Mouse (Mus musculus): ENCODE results near the gene Eif4g3.
A peak's percentile ranks its signal among the peaks of the same experiment; 100 is the strongest.
"Not testable (repeated sequence)": the region's sequence is repeated elsewhere in the genome, so short reads cannot be mapped to it uniquely, and the experiment has no call there.

Gene Eif4g3

DNA sequence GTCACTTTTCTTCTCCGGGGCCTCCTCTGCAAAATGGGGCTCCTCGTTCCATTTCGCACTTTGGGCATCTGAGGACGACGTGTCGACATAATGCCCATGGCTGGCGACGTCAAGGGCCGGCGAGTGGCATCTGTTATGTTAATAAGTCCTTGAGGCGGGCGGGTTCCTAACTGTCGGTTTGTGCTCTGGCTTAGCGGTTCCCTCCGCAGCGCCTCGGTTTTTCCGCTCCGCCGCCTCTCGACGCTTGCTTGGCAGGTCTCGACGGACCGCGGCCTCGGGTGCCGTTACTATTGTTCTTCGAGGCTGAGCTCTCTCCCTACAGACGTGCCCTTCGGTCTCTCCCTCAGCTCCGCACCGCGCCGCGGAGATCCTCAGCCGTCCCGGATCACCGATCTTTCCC lies at the start of gene Eif4g3:
TSS of gene Eif4g3 (plus strand) at position 133 of the 400 bp plus-strand sequence.
- no peak for DNase-seq (ENCODE audit: low spot score in 2 of 2)

DNA sequence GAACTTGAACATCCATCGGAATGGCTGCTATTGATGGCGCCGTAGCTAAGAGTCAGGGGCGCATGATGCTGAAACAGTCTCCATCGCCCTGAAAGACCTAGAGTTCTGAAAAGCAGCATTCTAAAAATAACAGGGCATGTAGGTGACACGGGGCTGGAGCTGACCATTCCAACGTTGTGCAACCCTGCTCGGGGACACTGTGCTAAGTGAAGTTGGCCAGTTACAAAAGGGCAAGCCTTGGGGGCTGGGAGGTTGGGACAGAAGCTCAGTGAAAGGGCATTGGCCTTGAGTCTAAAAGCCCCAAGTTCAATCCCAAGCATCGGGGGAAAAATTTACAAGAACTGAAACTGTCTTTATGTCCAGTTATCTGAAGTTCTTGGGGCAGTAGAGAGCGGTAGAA lies 49.3 kb upstream of the Eif4g3 start:
- peak in 1 of 2 experiments; percentile 62 for DNase-seq (ENCODE audit: low spot score in 2 of 2)

- DNase-seq (ENCODE audit: low spot score in 2 of 2): no peak
These were observed 47.4 kb upstream of the Eif4g3 start for GRCm38 (mm10) chr4:137945376-137945775.

GRCm38 (mm10) chr4:137946419-137946818 lies 46.4 kb upstream of the Eif4g3 start:
- DNase-seq (ENCODE audit: low spot score in 2 of 2): no peak

- peak; percentile 59 to 77 for DNase-seq (ENCODE audit: low spot score in 2 of 2)
These were observed 40.0 kb upstream of the Eif4g3 start for GRCm38 (mm10) chr4:137952840-137953239.

- no peak for DNase-seq (ENCODE audit: low spot score in 2 of 2)
These were observed 38.6 kb upstream of the Eif4g3 start for GRCm38 (mm10) chr4:137954184-137954583.

GRCm38 (mm10) chr4:137954926-137955396 lies 37.9 kb upstream of the Eif4g3 start:
- peak in 1 of 2 experiments; percentile 64 for DNase-seq (ENCODE audit: low spot score in 2 of 2)

DNA sequence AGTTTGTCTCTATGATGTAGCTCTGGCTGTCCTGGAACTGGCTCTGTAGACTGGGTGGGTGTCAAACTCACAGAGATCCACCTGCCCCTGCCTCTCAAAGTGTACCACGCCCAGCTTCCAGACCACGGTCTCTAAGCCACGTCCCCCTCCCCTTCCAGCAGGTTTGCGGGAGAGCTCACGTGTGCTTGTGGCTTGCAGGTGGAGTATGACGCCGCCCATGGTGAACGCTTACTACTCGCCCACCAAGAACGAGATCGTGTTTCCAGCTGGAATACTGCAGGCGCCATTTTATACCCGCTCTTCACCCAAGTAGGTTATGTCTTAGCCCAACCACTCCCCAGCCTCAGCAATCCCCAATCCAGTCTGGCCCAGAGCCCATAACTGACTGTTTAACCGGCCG lies 36.6 kb upstream of the Eif4g3 start:
- DNase-seq (ENCODE audit: low spot score in 2 of 2): no peak

DNA sequence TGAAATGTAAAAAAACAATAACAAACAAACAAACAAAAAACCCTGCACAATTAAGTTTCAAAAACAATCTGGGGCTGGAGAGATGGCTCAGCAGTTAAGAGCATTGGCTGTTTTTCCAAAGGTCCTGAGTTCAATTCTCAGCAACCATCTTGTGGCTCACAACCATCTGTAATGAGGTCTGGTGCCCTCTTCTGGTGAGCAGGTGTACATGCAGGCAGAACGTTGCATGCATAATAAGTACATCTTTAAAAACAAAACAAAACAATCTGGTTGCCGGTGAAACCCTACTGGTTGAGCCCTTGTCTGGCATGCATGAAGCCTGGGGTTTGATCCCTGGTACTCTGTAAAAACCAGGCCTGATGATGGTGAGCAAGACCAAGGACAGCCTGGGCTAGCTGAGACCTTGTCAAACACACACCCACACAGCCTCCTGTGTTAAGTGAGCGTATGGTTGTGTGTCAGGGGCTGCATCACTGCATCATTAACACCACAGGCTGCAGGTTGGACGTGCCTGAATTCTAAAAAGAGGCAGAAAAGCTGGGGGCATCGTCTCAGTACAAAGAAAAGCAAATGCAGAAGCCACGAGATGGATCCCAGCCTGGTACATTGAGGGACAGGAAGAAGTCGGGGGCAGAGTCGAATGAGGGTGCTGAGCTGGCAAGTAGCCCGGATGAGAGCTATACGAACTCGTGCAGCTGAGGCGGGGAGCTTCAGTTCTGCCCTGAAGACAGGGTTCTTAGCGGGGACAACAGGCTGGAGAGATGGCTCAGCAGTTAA lies 32.7 kb upstream of the Eif4g3 start:
- no peak for DNase-seq (ENCODE audit: low spot score in 2 of 2)

GRCm38 (mm10) chr4:137960757-137961156 lies 32.1 kb upstream of the Eif4g3 start:
- DNase-seq (ENCODE audit: low spot score in 2 of 2): no peak

GRCm38 (mm10) chr4:137962643-137963350 lies 30.0 kb upstream of the Eif4g3 start:
- no peak for DNase-seq (ENCODE audit: low spot score in 2 of 2)

GRCm38 (mm10) chr4:137963431-137963830 lies 29.4 kb upstream of the Eif4g3 start:
- no peak for DNase-seq (ENCODE audit: low spot score in 2 of 2)

GRCm38 (mm10) chr4:137963881-137964584 lies 28.8 kb upstream of the Eif4g3 start:
- DNase-seq (ENCODE audit: low spot score in 2 of 2): peak; percentile 44 to 78

- no peak for DNase-seq (ENCODE audit: low spot score in 2 of 2)
These were observed 28.3 kb upstream of the Eif4g3 start for GRCm38 (mm10) chr4:137964585-137964930.

- peak; percentile 48 to 70 for DNase-seq (ENCODE audit: low spot score in 2 of 2)
These were observed 24.6 kb upstream of the Eif4g3 start for GRCm38 (mm10) chr4:137968203-137968602.

GRCm38 (mm10) chr4:137970623-137971199 lies 22.1 kb upstream of the Eif4g3 start:
- DNase-seq (ENCODE audit: low spot score in 2 of 2): not testable (repeated sequence)

DNA sequence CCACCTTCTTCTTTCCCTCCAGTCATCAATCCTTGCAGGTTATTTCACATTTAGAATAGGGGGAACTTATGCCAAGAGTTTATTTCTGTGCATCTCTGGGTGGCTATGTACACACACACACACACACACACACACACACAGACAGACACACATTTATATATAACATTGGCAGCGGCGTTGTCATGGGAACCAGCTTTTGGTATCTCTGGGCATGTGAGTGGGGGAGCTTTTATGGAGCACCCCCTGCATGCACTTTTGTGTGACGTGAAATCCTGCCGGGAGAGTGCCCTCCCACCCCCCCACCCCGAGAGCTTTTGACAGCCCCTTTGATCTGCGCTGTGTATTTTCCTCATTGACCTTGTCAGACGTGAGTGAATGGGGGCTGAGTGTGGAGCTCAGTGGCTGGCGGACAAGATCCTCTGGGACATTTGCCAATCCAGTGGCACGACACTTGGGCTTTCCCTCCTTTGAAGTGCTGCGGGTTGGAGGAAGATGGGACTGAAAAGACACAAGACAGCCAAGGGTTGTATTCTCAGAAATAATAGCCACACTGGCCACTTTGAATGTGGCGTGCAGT lies 17.9 kb upstream of the Eif4g3 start:
- DNase-seq (ENCODE audit: low spot score in 2 of 2): not testable (repeated sequence)

GRCm38 (mm10) chr4:137979066-137979644 lies 13.7 kb upstream of the Eif4g3 start:
- DNase-seq (ENCODE audit: low spot score in 2 of 2): not testable (repeated sequence)

- DNase-seq (ENCODE audit: low spot score in 2 of 2): no peak
These were observed 10.0 kb upstream of the Eif4g3 start for GRCm38 (mm10) chr4:137982869-137983268.

DNA sequence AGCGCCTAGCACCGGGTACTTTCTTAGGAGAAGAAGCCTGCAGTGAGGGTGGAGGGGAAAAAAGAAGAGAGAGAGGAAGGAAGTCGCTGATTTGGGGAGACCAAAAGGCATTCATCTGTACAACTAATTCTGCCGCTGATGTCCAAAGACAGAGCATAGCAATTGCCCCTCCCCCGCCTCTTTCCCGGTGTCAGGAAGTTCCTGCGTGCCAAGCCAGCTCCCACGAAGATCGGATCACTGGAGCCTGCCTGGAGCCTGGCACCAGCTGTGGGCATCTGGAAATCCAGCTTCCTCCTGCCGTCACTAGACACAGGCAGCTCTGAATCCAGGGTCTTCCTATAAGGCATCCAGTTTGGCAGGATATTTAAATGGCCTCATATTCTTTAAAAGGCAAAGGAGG lies 8.6 kb upstream of the Eif4g3 start:
- DNase-seq (ENCODE audit: low spot score in 2 of 2): no peak

DNA sequence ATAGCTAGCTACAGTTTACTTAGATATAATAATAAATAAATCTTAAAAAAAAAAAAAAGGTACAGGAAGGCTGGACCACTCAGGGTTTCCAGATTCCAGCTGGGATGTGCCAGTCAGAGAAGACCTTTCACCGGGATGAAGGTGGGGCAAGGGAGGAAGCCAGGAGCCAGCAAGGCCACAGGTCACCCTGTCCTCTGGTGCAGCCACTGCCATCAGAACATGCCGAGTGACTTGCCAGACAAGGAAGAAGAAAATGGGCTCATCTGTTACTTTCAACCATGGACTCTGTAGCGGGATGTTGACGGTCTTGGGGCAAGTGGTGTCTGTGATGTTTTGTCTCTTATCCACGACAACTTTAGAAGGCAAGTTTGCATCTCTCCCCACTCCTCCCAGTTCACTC lies 8.1 kb upstream of the Eif4g3 start:
- no peak for DNase-seq (ENCODE audit: low spot score in 2 of 2)

All from urinary bladder, postnatal 36 days (tissue).